In genomic region chr16:97685603-97686285, GRCm38 (mm10) we compare ENCODE assay signal across 18 mouse cellular contexts.
A peak's percentile ranks its signal among the peaks of the same experiment; 100 is the strongest.
DNase-seq lines count a peak whose midpoint lies in the region; ATAC-seq lines count a peak whose summit lies in the region.
"Had no signal": no experiment of that assay in that cellular context is flagged by ENCODE, and none has a peak within 500 bp of the region (broad histone marks: within the 10 kb centered on the region; RNA-seq: fewer than 3 reads in every experiment).

No protein-coding gene starts in this region.

- H3K9ac ChIP-seq in embryonic facial prominence, embryonic 14.5 days (ENCODE audit: low read depth, low read length), result no peak overlapping the region
- H3K9ac ChIP-seq in intestine, embryonic 16.5 days (ENCODE audit: low read depth, low read length), result no peak overlapping the region
- no peak overlapping the region for H3K9ac ChIP-seq in hindbrain, embryonic 12.5 days
- H3K9ac ChIP-seq: embryonic facial prominence, embryonic 12.5 days had no signal

- H3K4me2 ChIP-seq in embryonic facial prominence, embryonic 14.5 days (ENCODE audit: low read depth, low read length), result no peak overlapping the region
- no peak overlapping the region for H3K4me2 ChIP-seq in intestine, embryonic 16.5 days (ENCODE audit: low read depth, low read length)
- H3K4me2 ChIP-seq in hindbrain, embryonic 12.5 days (replicated peaks), result no peak overlapping the region
- H3K4me2 ChIP-seq: embryonic facial prominence, embryonic 12.5 days; liver, embryonic 11.5 days had no signal

- 83% methylated on average over 1 of the region's 1 CpGs for WGBS in embryonic facial prominence, embryonic 14.5 days
- 85% methylated on average over 1 of the region's 1 CpGs for WGBS in embryonic facial prominence, embryonic 10.5 days
- WGBS in intestine, embryonic 16.5 days, result 76% methylated on average over 1 of the region's 1 CpGs
- 68% methylated on average over 1 of the region's 1 CpGs for WGBS in hindbrain, embryonic 12.5 days

- no peaks in the 10 kb centered on the region for H3K36me3 ChIP-seq in embryonic facial prominence, embryonic 14.5 days (ENCODE audit: control insufficient read depth, insufficient read depth, low read length)
- H3K36me3 ChIP-seq in embryonic facial prominence, embryonic 10.5 days (replicated peaks), result no peaks in the 10 kb centered on the region
- no peaks in the 10 kb centered on the region for H3K36me3 ChIP-seq in intestine, embryonic 16.5 days (ENCODE audit: control insufficient read depth, insufficient read depth, low read length)
- H3K36me3 ChIP-seq in hindbrain, embryonic 12.5 days, result no peaks in the 10 kb centered on the region
- H3K36me3 ChIP-seq: embryonic facial prominence, embryonic 12.5 days; heart, embryonic 10.5 days had no signal

- H3K27me3 ChIP-seq in embryonic facial prominence, embryonic 14.5 days (replicated peaks; ENCODE audit: control insufficient read depth, insufficient read depth, low read length), result no peaks in the 10 kb centered on the region
- H3K27me3 ChIP-seq in embryonic facial prominence, embryonic 10.5 days (replicated peaks; ENCODE audit: low read depth, poor library complexity, severe bottlenecking), result no peaks in the 10 kb centered on the region
- H3K27me3 ChIP-seq in intestine, embryonic 16.5 days (replicated peaks; ENCODE audit: control insufficient read depth, insufficient read depth, low read length), result no peaks in the 10 kb centered on the region
- no peaks in the 10 kb centered on the region for H3K27me3 ChIP-seq in hindbrain, embryonic 12.5 days
- H3K27me3 ChIP-seq: embryonic facial prominence, embryonic 12.5 days had no signal

- H3K27ac ChIP-seq in embryonic facial prominence, embryonic 14.5 days (replicated peaks; ENCODE audit: low read depth, low read length), result no peak overlapping the region
- no peak overlapping the region for H3K27ac ChIP-seq in embryonic facial prominence, embryonic 10.5 days (replicated peaks)
- no peak overlapping the region for H3K27ac ChIP-seq in intestine, embryonic 16.5 days (ENCODE audit: low read length)
- no peak overlapping the region for H3K27ac ChIP-seq in hindbrain, embryonic 12.5 days
- H3K27ac ChIP-seq: embryonic facial prominence, embryonic 12.5 days; heart, embryonic 10.5 days; hindbrain, postnatal 0 days had no signal

- peak; percentile 69 for DNase-seq in embryonic facial prominence, embryonic 14.5 days (ENCODE audit: low spot score)
- no peak for DNase-seq in embryonic facial prominence, embryonic 10.5 days (ENCODE audit: low spot score)
- peak; percentile 20 to 43 for DNase-seq in kidney, postnatal 4 days
- DNase-seq in lung, postnatal 36 days, result peak; percentile 86
- DNase-seq in spleen, postnatal 10 days (ENCODE audit: low spot score in 2 of 2), result no peak
- no peak for DNase-seq in yolk sac, embryonic 10.5 days (ENCODE audit: low spot score)
- DNase-seq: adrenal gland, postnatal 25 days; cerebellum, postnatal 14 days; gastrocnemius, postnatal 10 days; layer of hippocampus, adult 9-11 months; right cerebral cortex, postnatal 14 days; thymus, postnatal 14 days had no signal

- ATAC-seq in embryonic facial prominence, embryonic 14.5 days (ENCODE audit: low read depth), result peak; percentile 67; the same call in 1 of the 2 replicates
- ATAC-seq in intestine, embryonic 16.5 days, result peak; percentile 61
- no peak for ATAC-seq in hindbrain, embryonic 12.5 days (ENCODE audit: low FRiP score)
- ATAC-seq: hindbrain, postnatal 0 days had no signal

- no peaks in the 10 kb centered on the region for H3K4me1 ChIP-seq in embryonic facial prominence, embryonic 14.5 days (ENCODE audit: control insufficient read depth, insufficient read depth, low read length)
- no peaks in the 10 kb centered on the region for H3K4me1 ChIP-seq in embryonic facial prominence, embryonic 10.5 days
- H3K4me1 ChIP-seq in intestine, embryonic 16.5 days (ENCODE audit: control insufficient read depth, insufficient read depth, low read length), result peaks cover 2% of the 10 kb centered on the region; the same call in 1 of the 2 replicates
- H3K4me1 ChIP-seq in hindbrain, embryonic 12.5 days, result no peaks in the 10 kb centered on the region
- H3K4me1 ChIP-seq: embryonic facial prominence, embryonic 12.5 days; heart, embryonic 10.5 days had no signal

- H3K4me3 ChIP-seq in embryonic facial prominence, embryonic 14.5 days (ENCODE audit: low read depth, low read length), result no peak overlapping the region
- H3K4me3 ChIP-seq in embryonic facial prominence, embryonic 10.5 days, result no peak overlapping the region
- H3K4me3 ChIP-seq in intestine, embryonic 16.5 days (ENCODE audit: low read length), result no peak overlapping the region
- H3K4me3 ChIP-seq in hindbrain, embryonic 12.5 days, result no peak overlapping the region
- H3K4me3 ChIP-seq: embryonic facial prominence, embryonic 12.5 days; heart, embryonic 10.5 days had no signal

- H3K9me3 ChIP-seq in embryonic facial prominence, embryonic 14.5 days (ENCODE audit: control insufficient read depth, low read length), result no peaks in the 10 kb centered on the region
- no peaks in the 10 kb centered on the region for H3K9me3 ChIP-seq in embryonic facial prominence, embryonic 10.5 days
- H3K9me3 ChIP-seq in intestine, embryonic 16.5 days (ENCODE audit: control insufficient read depth, low read length), result no peaks in the 10 kb centered on the region
- H3K9me3 ChIP-seq in hindbrain, embryonic 12.5 days (replicated peaks), result no peaks in the 10 kb centered on the region
- H3K9me3 ChIP-seq: embryonic facial prominence, embryonic 12.5 days; heart, embryonic 10.5 days had no signal

Comparison
In these comparisons a context has a peak if more than half of its experiments do, and no peak if none do; other contexts are left out.
1. DNase-seq: peak in embryonic facial prominence, embryonic 14.5 days (single experiment), kidney, postnatal 4 days (2 of 2) and lung, postnatal 36 days (single experiment); none in embryonic facial prominence, embryonic 10.5 days (single experiment), spleen, postnatal 10 days (0 of 2) and yolk sac, embryonic 10.5 days (single experiment).